Mouse (Mus musculus): ENCODE data around the gene Tut7. TPM values are rescaled to one million over a fixed set of nuclear protein-coding genes. Genes with fewer than 3 reads are reported as not detected.
"Not testable (repeated sequence)": the region's sequence is repeated elsewhere in the genome, so short reads cannot be mapped to it uniquely, and the experiment has no call there.

Gene Tut7
- total RNA-seq, 2 experiments from 2014 or later: 61.0 to 64.3 TPM

GRCm38 (mm10) chr13:59728378-59729093, 94.4 kb downstream of the Tut7 start:
- intact Hi-C loops (cut with DNase I): loop anchor here (5.0 kb wide), 3 partner anchors 51 to 211 kb away; partner anchors contain the start of gene Golm1
- peak; percentile 86 to 90 for DNase-seq (ENCODE audit: low spot score in 2 of 2)

DNA sequence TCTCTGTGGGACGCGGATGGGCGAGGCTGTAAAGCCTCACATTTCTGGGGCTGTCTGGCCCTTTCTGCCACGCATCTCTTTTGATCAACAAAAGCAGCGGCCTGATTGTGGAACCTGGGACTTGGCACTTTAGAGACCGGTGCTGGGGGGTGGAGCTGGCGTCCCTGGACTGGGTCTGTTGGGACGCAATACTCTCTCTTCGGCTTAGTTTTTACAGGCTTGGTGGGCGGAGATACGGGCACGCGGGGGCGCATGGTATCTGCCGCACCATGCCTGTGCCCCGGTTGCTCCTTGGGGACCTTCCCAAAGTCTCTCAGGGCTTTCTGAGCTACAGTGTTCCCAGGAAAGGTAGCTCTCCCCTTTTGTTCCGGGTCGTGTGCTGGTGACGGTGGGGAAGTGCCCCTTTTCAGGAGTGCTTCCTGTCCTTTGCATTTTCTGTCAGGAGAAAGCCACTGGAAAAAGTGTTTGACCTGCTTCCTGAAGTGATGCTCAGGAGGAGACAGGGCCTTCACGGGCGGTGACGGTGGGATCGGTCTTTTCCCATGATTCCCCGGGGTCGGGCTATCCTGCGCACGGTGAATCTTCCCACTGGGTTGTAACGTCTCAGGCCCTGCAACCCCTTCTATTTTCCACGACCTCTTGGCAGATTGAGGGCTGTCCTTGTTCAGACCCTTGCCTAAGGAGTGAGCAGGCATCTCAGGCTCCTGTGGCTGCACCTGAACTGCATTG, 96.6 kb downstream of the Tut7 start:
- no peak for DNase-seq (ENCODE audit: low spot score in 2 of 2)
- intact Hi-C loops (cut with DNase I): loop anchor here (5.0 kb wide), 3 partner anchors 49 to 209 kb away; partner anchors contain the start of gene Golm1

- DNase-seq (ENCODE audit: low spot score in 2 of 2); intact Hi-C loops (cut with DNase I): not testable (repeated sequence)
These were observed 100.9 kb downstream of the Tut7 start for GRCm38 (mm10) chr13:59722089-59722488.

Other genes starting within 250 kb of the Tut7 start
- 100 to 1,000 TPM; 340 to 341 TPM for gene Agtpbp1, start 237.9 kb downstream of the Tut7 start, total RNA-seq (2021)
- 10 to 100 TPM; 87.9 to 91.5 TPM for gene Naa35, start 237.9 kb downstream of the Tut7 start, total RNA-seq (2021)
- gene Golm1, start 147.3 kb downstream of the Tut7 start, total RNA-seq (2021): 10 to 100 TPM; 19.9 to 20.9 TPM
- not detected for gene 4921517D22Rik, start 129.0 kb downstream of the Tut7 start, total RNA-seq (2021)
- gene Spata31d1a, start 112.8 kb downstream of the Tut7 start, total RNA-seq (2021): under 1 TPM; 0.11 to 0.14 TPM
- under 1 TPM in 1 of 2 experiments, not detected in 1; 0.07 TPM for gene Spata31d1b, start 110.9 kb downstream of the Tut7 start, total RNA-seq (2021)
- not detected for gene Spata31d1d, start 91.4 kb downstream of the Tut7 start, total RNA-seq (2021)
- 1 to 10 TPM in 1 of 2 experiments, under 1 TPM in 1; 0.87 to 1.4 TPM for gene 1700014D04Rik, start 76.4 kb downstream of the Tut7 start, total RNA-seq (2021)
- 100 to 1,000 TPM; 147 to 156 TPM for gene Isca1, start 53.3 kb downstream of the Tut7 start, total RNA-seq (2021)
- not detected for gene Gm49354, start 40.9 kb downstream of the Tut7 start, total RNA-seq (2021)